In genomic region chr16:93461406-93462285, GRCm38 (mm10) we compare ENCODE assay signal across 17 mouse cellular contexts.
DNase-seq lines count a peak whose midpoint lies in the region; ATAC-seq and TF ChIP-seq lines count a peak whose summit lies in the region.
"Had no signal": no experiment of that assay in that cellular context is flagged by ENCODE, and none has a peak within 500 bp of the region (broad histone marks: within the 10 kb centered on the region; RNA-seq: fewer than 3 reads in every experiment).

No protein-coding gene starts in this region.

- no peaks in the 10 kb centered on the region; the same call in 1 of the 2 replicates for H3K27me3 ChIP-seq in kidney, postnatal 0 days (ENCODE audit: insufficient read depth, low read length)
- peaks cover 19% of the 10 kb centered on the region; the same call in 1 of the 2 replicates for H3K27me3 ChIP-seq in embryonic facial prominence, embryonic 10.5 days (replicated peaks; ENCODE audit: low read depth, poor library complexity, severe bottlenecking)
- peaks cover 16% of the 10 kb centered on the region for H3K27me3 ChIP-seq in limb, embryonic 10.5 days (ENCODE audit: low read depth, poor library complexity, severe bottlenecking)
- H3K27me3 ChIP-seq: midbrain, embryonic 13.5 days had no signal

- DNase-seq in kidney, postnatal 0 days (ENCODE audit: low spot score) = peak; percentile 57
- DNase-seq in kidney, postnatal 10 days = no peak
- peak; percentile 12 for DNase-seq in embryonic facial prominence, embryonic 10.5 days (ENCODE audit: low spot score)
- DNase-seq in limb, embryonic 10.5 days (ENCODE audit: low spot score) = peak; percentile 34
- no peak for DNase-seq in gastrocnemius, adult 2 months
- no peak for DNase-seq in right cerebral cortex, postnatal 4 days
- DNase-seq: adrenal gland, adult 8-10 months; cerebellum, adult 2 months; kidney, postnatal 14 days; layer of hippocampus, adult 9-11 months; liver, embryonic 13.5 days; right cerebral cortex, adult 18-20 months had no signal

- H3K27ac ChIP-seq in kidney, postnatal 0 days = no peak overlapping the region
- no peak overlapping the region; the same call in none of the 2 replicates for H3K27ac ChIP-seq in embryonic facial prominence, embryonic 10.5 days (replicated peaks)
- H3K27ac ChIP-seq in limb, embryonic 10.5 days = peak overlapping the region; percentile 33; the same call in 1 of the 2 replicates
- H3K27ac ChIP-seq in gastrocnemius, adult 2 months = no peak overlapping the region
- H3K27ac ChIP-seq: liver, embryonic 13.5 days; midbrain, embryonic 13.5 days had no signal

- intact Hi-C loops in gastrocnemius, adult 2 months (cut with DNase I) = no loop called here

- no peak overlapping the region for H3K9ac ChIP-seq in kidney, postnatal 0 days (ENCODE audit: low read depth, low read length)
- H3K9ac ChIP-seq: liver, embryonic 13.5 days; midbrain, embryonic 13.5 days had no signal

- 46% methylated on average over 27 of the region's 27 CpGs for WGBS in kidney, postnatal 0 days
- WGBS in embryonic facial prominence, embryonic 10.5 days = 84% methylated on average over 27 of the region's 27 CpGs
- 71% methylated on average over 27 of the region's 27 CpGs for WGBS in limb, embryonic 10.5 days

- TF ChIP-seq CTCF in kidney, postnatal 0 days (IDR thresholded peaks at IDR 0.05; ENCODE audit: low read depth) = no peak
- no peak for TF ChIP-seq CTCF in gastrocnemius, adult 2 months (IDR thresholded peaks at IDR 0.05)

- ATAC-seq in kidney, postnatal 0 days (replicated peaks; ENCODE audit: low FRiP score, low read depth) = no peak
- ATAC-seq in erythroid progenitor cell, adult 5-6 weeks (replicated peaks; ENCODE audit: low FRiP score, poor library complexity, severe bottlenecking) = 0 out of 2 replicates have a peak, but pooled peaks have one; percentile 39
- ATAC-seq: forebrain, embryonic 14.5 days; midbrain, embryonic 13.5 days had no signal

- H3K4me3 ChIP-seq in kidney, postnatal 0 days (replicated peaks; ENCODE audit: low read depth, low read length) = no peak overlapping the region
- H3K4me3 ChIP-seq in embryonic facial prominence, embryonic 10.5 days = no peak overlapping the region
- no peak overlapping the region for H3K4me3 ChIP-seq in limb, embryonic 10.5 days
- no peak overlapping the region for H3K4me3 ChIP-seq in gastrocnemius, adult 2 months
- H3K4me3 ChIP-seq: liver, embryonic 13.5 days; midbrain, embryonic 13.5 days; myocyte had no signal

- peak overlapping the region; percentile 18; the same call in 1 of the 2 replicates for H3K4me2 ChIP-seq in kidney, postnatal 0 days (ENCODE audit: low read length)
- H3K4me2 ChIP-seq: liver, embryonic 13.5 days; midbrain, embryonic 13.5 days had no signal

- H3K4me1 ChIP-seq in kidney, postnatal 0 days (replicated peaks; ENCODE audit: insufficient read depth, low read length) = peaks cover 4% of the 10 kb centered on the region; the same call in 1 of the 2 replicates
- H3K4me1 ChIP-seq in embryonic facial prominence, embryonic 10.5 days = peaks cover 61% of the 10 kb centered on the region
- H3K4me1 ChIP-seq in limb, embryonic 10.5 days = peaks cover 52% of the 10 kb centered on the region
- H3K4me1 ChIP-seq: liver, embryonic 13.5 days had no signal

- H3K36me3 ChIP-seq in kidney, postnatal 0 days (ENCODE audit: insufficient read depth, low read length) = no peaks in the 10 kb centered on the region
- no peaks in the 10 kb centered on the region for H3K36me3 ChIP-seq in embryonic facial prominence, embryonic 10.5 days (replicated peaks)
- H3K36me3 ChIP-seq in limb, embryonic 10.5 days = no peaks in the 10 kb centered on the region
- H3K36me3 ChIP-seq: G1E; liver, embryonic 13.5 days; midbrain, embryonic 13.5 days had no signal

- H3K9me3 ChIP-seq in kidney, postnatal 0 days (replicated peaks; ENCODE audit: low read length) = no peaks in the 10 kb centered on the region
- H3K9me3 ChIP-seq in embryonic facial prominence, embryonic 10.5 days = no peaks in the 10 kb centered on the region
- H3K9me3 ChIP-seq in limb, embryonic 10.5 days (replicated peaks) = no peaks in the 10 kb centered on the region
- H3K9me3 ChIP-seq: G1E; liver, embryonic 13.5 days; midbrain, embryonic 13.5 days had no signal

Comparison
In these comparisons a context has a peak if more than half of its experiments do, and no peak if none do; other contexts are left out.
1. DNase-seq: peak in kidney, postnatal 0 days (single experiment), embryonic facial prominence, embryonic 10.5 days (single experiment) and limb, embryonic 10.5 days (single experiment); none in kidney, postnatal 10 days (single experiment), gastrocnemius, adult 2 months (single experiment) and right cerebral cortex, postnatal 4 days (single experiment).